Mouse (Mus musculus) liver, embryonic 14 days (tissue): ENCODE measurements around the gene Olfr901. TPM values are rescaled to one million over a fixed set of nuclear protein-coding genes. Genes with fewer than 3 reads are reported as not detected.

Experiments used
- polyA plus RNA-seq: library from polyadenylated mRNA; depleted of rRNA; stranded (reverse); fragments of >200 nt; gene quantifications from 2 replicates; pipeline ENCODE4 v1.2.3, GENCODE M21; 2012; rRNA removed

Olfr901 gene
- polyA plus RNA-seq: not detected in 2 replicates

GRCm38 (mm10) chr9:38429155-38429554, at the start of gene Olfr901:
Gene Olfr901 (plus strand): TSS chr9:38429455.

DNA sequence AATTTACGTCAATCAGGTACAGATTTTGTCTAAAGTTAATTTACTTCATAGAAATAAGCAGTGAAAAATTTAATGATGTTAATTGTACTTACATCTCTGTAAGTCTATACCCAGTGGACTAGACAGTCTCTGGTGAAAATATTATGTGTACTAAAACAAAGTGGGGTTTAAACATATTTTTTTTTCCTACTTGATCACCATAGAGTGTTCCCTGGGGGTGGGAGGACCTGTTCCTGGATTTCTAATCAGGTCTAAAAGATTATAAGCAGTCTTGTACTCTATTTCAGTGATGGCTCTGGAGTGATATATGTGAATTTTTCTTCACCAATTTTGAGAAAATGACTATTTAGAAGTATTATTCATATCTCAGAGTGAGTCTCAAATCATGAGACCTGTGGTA, 27.9 kb upstream of the Olfr901 start, which contains the start of gene Olfr147:
Olfr147 (plus strand) TSS at position 301 of the 400 bp plus-strand sequence.

DNA sequence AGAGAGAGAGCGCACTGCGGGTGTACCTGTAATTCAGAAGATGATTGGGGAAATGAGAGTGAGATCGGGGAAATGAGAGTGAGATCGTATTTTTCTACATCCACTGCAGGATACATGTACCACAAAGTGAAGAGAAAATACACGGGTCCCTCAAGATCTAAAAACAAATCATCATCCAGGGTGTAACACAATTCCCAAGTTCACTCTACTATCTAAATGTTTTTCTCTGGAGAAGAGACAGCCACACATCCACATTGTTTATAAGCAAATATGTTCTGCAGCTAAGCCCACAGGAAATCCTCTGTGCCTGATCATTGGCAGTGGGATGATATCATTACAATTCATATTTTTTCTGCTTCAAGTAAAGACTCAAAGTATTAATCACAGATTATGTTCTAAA, 18.1 kb downstream of the Olfr901 start, which contains the start of gene Olfr902:
Olfr902 (plus strand) TSS at position 301 of the 400 bp plus-strand sequence.

DNA sequence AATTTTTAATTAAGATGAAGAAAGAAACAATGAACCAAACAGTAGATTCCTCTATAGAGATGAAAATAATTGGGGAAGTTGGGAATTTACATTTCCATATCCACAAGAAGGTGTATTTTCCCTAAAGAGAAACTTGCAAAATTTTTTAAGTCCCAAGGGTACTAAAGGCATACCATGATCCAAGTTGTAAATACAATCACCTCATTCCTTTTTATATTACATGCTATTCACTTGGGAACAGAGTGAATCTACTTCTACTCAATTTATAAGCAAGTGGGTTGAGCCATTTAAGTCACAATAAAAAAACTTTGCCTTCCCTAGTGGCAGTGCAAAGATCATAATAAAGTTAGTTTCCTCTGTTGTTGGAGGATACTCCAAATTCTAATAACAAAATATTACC, 33.6 kb downstream of the Olfr901 start, which contains the start of gene Olfr904:
Olfr904 (plus strand) TSS at position 301 of the 400 bp plus-strand sequence.

GRCm38 (mm10) chr9:38470807-38471206, 41.6 kb downstream of the Olfr901 start, which contains the start of gene Olfr905:
Gene Olfr905 (plus strand): TSS chr9:38471107.

Other genes starting within 250 kb of the Olfr901 start
- not detected in 2 replicates for gene Olfr891, start 248.6 kb upstream of the Olfr901 start, polyA plus RNA-seq
- gene Olfr893, start 221.1 kb upstream of the Olfr901 start, polyA plus RNA-seq: not detected in 2 replicates
- gene Olfr894, start 211.4 kb upstream of the Olfr901 start, polyA plus RNA-seq: not detected in 2 replicates
- gene Olfr143, start 176.7 kb upstream of the Olfr901 start, polyA plus RNA-seq: not detected in 2 replicates
- not detected in 2 replicates for gene Olfr895, start 161.6 kb upstream of the Olfr901 start, polyA plus RNA-seq
- gene Olfr896-ps1, start 138.3 kb upstream of the Olfr901 start, polyA plus RNA-seq: not detected in 2 replicates
- not detected in 2 replicates for gene Olfr25, start 100.4 kb upstream of the Olfr901 start, polyA plus RNA-seq
- gene Olfr898, start 81.0 kb upstream of the Olfr901 start, polyA plus RNA-seq: not detected in 2 replicates
- gene Olfr250, start 62.6 kb upstream of the Olfr901 start, polyA plus RNA-seq: not detected in 2 replicates
- gene Olfr251, start 52.4 kb upstream of the Olfr901 start, polyA plus RNA-seq: not detected in 2 replicates
- gene Olfr147, start 27.8 kb upstream of the Olfr901 start, polyA plus RNA-seq: not detected in 2 replicates
- gene Olfr902, start 18.2 kb downstream of the Olfr901 start, polyA plus RNA-seq: not detected in 2 replicates
- not detected in 2 replicates for gene Olfr904, start 33.7 kb downstream of the Olfr901 start, polyA plus RNA-seq
- not detected in 2 replicates for gene Olfr905, start 41.7 kb downstream of the Olfr901 start, polyA plus RNA-seq
- not detected in 2 replicates for gene Olfr906, start 57.6 kb downstream of the Olfr901 start, polyA plus RNA-seq
- not detected in 2 replicates for gene Olfr907, start 66.3 kb downstream of the Olfr901 start, polyA plus RNA-seq
- not detected in 2 replicates for gene Olfr911-ps1, start 92.1 kb downstream of the Olfr901 start, polyA plus RNA-seq
- not detected in 2 replicates for gene Olfr910, start 108.4 kb downstream of the Olfr901 start, polyA plus RNA-seq
- not detected in 2 replicates for gene Olfr912, start 150.7 kb downstream of the Olfr901 start, polyA plus RNA-seq
- not detected in 2 replicates for gene Olfr913, start 163.3 kb downstream of the Olfr901 start, polyA plus RNA-seq
- not detected in 2 replicates for gene Olfr914, start 175.6 kb downstream of the Olfr901 start, polyA plus RNA-seq
- gene Olfr916, start 230.4 kb downstream of the Olfr901 start, polyA plus RNA-seq: not detected in 2 replicates
- gene Olfr917, start 236.4 kb downstream of the Olfr901 start, polyA plus RNA-seq: not detected in 2 replicates
- gene Olfr918, start 245.1 kb downstream of the Olfr901 start, polyA plus RNA-seq: not detected in 2 replicates